Mouse (Mus musculus) testis, postnatal 14 days (tissue): ENCODE measurements at regions not wholly inside any gene's neighbourhood (a gene's known extent, or its start where the extent isn't known, plus 50 kb on each side); places are given as distances from the start of the nearest gene placed in this dataset.

Experiments
- DNase-seq: peaks from one replicate; pipeline ENCODE4 v3.0.0; 2021; ENCODE audit warnings: low spot score

DNA sequence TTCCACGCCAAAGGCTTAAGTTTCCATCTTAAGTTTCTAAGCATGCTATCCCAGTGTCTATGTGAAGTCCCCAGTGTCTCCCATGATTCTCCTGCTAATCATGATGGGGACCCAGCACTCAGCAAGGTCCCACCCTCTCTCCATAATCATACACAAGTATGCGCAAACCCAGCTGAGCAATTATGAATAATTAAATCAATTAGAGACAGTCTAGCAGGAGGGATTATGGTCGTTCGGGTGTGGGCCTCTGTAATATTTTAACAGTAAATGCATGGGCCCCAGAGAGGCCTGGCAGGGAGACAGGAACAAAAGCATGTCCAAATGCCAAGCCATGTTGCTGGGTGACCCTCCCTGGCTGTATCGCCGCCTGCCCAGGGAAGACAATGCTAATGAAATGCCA, 73.1 kb upstream of the Msx1 start:
- DNase-seq, result no peak

DNA sequence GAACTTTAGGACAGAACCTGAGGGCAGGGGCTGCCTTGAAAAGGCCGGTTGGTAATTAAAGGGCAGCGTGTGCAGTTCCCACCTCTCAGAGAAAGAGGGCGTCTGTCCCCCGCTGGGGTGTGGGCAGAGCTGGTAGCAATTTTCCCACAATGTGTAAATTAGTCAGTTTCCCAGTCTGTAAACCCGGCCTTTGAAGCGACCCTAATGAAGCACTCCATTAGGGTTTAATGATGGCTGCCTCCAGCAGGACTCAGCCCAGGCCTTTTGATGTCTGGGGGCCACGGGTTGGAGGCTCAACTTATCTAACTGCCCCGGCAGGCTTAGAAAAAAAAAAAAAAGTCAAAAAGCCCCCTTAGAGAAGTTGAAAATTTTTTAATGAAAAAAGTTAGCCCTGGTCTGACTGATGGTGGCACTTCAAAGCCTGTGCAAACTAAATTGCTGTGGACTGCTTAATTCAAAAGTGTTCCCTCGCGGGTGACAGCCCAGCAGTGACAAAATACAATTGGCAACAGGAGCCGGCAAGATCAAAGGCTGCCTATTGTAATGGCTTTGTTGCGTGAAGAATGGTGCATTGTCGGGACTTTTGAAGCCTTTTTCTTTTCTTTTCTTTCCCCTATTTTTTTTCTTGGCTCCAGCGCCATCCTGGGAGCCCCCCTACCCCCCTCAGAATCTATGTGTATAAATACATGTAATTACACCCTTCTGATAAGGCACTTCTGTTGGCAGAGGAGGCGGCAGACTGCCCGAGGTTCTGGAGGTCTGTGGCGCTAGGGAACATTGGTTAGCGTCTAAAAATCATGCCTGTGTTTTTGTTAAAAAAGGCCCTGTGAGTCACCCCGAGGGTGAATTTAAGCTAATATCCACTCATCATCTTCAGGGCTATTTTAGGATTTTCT, 71.3 kb upstream of the Msx1 start:
- no peak for DNase-seq

DNA sequence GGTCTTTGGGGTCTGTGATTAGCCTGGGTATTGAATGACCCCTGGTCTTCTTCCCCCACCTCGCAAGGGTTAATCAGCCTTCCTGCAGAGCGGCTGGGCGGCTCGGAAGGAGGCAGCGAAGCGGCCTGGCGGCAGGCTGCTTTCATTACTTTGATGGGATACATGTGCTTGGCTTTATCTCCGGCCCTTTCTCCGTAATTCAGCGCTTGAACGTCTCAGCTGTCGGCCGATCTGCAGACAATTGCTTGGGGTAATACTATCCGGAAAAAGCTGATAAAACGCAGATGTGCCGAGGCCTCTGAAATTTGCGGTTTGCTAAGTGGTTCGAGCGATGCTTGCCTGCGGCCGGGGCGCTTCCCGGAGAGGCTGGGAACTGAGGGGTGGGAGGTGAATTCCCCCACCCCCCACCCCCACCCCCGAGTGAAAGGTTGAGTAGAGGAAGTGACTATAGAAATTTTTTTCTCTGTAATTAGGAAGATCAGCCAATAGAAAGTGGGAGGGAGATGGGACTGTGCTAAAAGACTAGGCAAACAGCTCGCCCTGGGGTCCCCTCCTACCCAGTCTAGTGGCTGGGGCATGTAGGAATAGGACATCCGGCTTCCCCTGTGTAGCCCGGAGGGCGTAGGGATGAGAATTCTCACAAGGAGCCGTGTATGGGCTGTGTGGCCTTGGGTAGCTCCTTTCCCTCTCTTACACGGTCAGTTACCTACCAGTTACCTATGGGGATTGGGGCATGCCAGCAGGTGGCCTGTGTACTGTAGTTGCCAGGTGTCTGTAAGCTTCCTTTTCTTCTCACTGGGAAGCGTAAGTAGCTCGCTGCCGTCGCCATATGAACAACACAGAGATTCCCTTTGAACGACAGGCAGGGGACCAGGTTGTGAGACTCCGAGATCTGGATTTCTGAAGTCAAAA, 69.5 kb upstream of the Msx1 start:
- no peak for DNase-seq

DNA sequence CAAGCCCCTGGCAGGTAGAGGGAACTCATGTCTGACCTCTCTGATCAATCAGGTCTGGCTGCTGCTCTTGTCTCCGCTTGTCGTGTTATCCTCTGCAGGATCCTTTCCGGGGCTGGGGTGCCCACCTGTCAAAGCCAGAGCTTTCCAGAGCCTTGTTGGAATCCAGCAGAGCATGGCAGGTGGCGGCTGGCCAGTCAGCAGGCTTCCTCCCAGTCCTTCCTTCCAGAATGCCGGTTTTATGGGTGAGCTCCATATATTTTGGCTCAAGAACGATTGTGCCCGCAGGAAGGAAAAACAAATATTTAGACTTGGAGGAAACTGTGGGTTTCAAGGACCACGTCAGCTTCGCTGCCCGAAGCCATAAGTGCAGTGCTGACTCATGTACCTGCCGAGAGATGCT, 66.3 kb upstream of the Msx1 start:
- DNase-seq, result no peak

DNA sequence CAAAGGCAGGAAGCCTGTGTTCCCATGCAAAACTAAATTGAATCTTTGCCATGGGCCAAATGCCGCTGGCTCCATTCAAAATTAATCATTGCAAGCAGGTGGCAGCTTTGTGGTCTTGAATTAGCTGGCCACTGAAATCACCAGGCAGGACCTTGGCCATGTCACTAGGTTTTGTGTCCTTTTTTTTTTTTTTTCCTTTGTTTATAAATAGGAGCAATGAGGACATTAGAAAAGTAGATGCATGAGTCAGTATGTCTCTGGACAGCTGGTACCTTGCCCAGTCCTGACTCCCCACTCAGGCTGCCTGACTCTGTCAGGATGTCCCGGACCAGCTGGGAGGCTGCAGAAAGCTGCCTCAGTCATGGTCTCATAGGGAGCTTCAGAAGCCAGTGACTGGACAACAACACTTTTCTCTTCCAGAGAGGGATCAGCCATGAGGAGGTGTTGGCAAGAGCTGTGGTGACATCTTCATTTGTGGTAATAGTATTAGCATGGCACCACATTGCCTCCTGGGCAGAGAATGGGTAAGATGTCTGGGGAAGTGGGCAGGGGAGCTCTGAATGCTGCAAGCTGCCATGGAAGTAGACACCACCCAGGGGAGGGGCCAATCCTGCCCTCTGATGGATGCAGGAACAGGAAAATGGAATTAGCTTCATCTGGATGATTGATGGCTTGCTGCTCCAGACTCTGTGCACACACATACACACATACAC, 55.4 kb upstream of the Msx1 start:
- no peak for DNase-seq

DNA sequence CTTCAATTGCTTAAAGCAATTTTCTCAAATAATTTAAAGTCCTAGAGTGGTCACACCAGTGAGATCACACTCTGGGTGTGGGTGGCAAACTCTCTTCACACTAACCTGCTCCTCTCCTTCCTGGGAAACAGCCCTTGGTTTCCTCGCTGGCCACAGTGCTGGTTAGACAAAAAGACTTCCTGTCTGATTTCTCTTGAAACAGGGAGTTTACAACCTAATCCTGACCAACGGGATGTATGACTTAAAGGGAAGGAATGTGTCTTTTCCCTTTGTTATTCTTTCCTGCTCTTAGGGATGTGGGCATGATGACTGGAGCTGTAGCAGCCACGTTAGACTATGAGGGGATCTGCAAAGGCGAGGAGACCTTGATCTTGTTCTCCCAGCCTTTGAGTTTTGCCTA, 51.9 kb upstream of the Msx1 start:
- DNase-seq, result no peak

DNA sequence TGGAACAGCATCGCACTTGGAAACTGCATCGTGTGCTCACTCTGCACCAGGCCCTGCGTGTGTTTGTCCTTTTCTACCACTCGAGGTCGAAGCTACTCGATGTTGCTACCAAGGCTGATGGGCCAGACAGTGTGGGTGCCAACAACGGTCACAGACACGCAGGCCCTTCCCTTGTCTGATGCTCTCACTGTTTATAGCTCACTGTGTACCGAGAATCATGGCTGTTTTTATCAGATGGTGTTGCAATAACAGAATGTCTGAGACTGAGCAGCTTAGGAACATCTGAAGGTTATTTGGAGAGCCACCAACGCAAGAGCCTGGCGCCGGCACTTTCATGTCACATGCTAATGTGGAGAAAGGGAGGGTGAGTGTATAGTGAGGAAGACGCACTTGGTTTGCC, 51.1 kb upstream of the Msx1 start:
- DNase-seq, result no peak

DNA sequence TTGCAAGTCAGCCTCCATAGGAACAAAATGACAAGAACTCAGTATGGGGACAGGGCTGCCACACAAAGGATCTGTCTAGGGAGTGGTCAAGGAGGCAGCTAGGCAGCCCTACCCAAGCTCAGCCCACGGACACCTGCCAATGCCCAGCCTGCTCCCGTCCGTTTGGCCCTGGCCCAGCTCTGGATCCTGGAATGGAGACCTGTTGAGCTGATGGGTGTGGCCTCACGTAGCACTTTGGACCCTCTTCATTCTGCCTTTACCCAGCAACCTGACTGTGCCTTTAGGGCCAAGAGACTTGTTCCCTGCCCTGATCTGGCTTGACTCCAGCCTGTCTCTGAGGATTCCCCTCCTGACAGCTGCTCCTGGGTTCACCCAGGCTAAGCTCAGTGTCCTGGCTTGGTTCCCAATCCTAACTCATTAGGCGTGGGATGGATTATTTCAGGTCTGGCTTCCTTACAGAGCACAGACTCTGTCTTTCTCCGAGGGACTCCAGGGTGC, 50.5 kb upstream of the Msx1 start:
- no peak for DNase-seq
